Mouse (Mus musculus): ENCODE measurements around the gene Tanc2. TPM values are rescaled to one million over a fixed set of nuclear protein-coding genes. Genes with fewer than 3 reads are reported as not detected.

Tanc2 gene
- polyA plus RNA-seq, 1 experiment from 2014 or later, result 7.1 TPM

DNA sequence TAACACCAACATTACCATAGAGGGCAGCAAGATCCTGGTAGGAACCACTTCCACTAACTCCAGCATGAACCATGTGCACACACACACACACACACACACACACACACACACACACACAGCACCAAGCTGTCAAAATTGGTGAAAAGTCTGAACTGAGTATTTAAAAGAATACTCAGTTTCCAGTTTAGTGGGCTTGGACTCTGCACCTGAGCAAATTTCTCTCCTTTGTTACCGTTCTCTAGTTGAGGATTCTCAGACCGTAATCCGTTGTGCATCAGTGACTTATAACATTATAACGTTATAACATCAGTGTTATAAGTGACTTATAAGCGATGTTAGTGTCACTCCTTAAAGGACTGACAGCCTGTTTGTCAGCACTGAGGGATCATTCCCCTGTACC, 385.9 kb downstream of the Tanc2 start:
- Histone ChIP-seq H3K9me3 (ENCODE audit: low read length) (no peaks in the 10 kb centered on the region), H3K9ac (replicated peaks; ENCODE audit: low read length) (no peak overlapping the region)

DNA sequence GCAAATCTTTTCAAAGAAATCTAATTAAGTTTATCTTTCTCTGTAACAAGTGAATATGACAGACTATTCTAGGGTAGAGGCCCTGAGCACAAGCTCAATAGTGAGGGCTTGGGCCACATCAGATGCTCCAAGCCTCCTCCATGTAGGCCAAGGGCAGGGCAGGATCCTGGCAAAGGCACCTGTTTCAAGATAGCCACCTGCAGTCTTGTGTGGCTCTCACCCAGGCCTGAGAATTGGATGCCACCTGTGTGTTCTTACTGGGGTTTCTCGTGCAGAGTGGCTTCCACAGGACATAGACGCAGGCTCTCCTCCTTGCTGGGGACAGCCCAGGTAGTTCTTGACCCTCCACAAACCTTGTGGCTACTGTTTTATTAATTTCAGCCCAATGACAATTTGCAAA, 388.4 kb downstream of the Tanc2 start:
- Histone ChIP-seq H3K9ac (replicated peaks; ENCODE audit: low read length) (no peak overlapping the region), H3K36me3 (ENCODE audit: insufficient read depth, low read length) (no peaks in the 10 kb centered on the region), H3K4me3 (ENCODE audit: low read length) (no peak overlapping the region), H3K4me2 (replicated peaks; ENCODE audit: low read depth, low read length) (no peak overlapping the region), H3K9me3 (ENCODE audit: low read length) (no peaks in the 10 kb centered on the region), H3K4me1 (ENCODE audit: insufficient read depth, low read length) (no peaks in the 10 kb centered on the region), H3K27ac (ENCODE audit: low read length) (no peak overlapping the region), H3K27me3 (ENCODE audit: insufficient read depth, low read length) (no peaks in the 10 kb centered on the region)
- 82% methylated on average over 2 of the region's 2 CpGs for WGBS
- ATAC-seq (ENCODE audit: low FRiP score, low TSS enrichment), result no peak

More for the DNA sequence above, 385.9 kb downstream of the Tanc2 start:
- ATAC-seq (ENCODE audit: low FRiP score, low TSS enrichment), result peak; percentile 33; the same call in 1 of the 2 replicates
- Histone ChIP-seq H3K36me3 (ENCODE audit: insufficient read depth, low read length) (no peaks in the 10 kb centered on the region), H3K4me1 (ENCODE audit: insufficient read depth, low read length) (no peaks in the 10 kb centered on the region), H3K4me3 (ENCODE audit: low read length) (no peak overlapping the region), H3K27ac (ENCODE audit: low read length) (no peak overlapping the region), H3K4me2 (replicated peaks; ENCODE audit: low read depth, low read length) (no peak overlapping the region), H3K27me3 (ENCODE audit: insufficient read depth, low read length) (no peaks in the 10 kb centered on the region)
- 76% methylated on average over 5 of the region's 5 CpGs for WGBS

DNA sequence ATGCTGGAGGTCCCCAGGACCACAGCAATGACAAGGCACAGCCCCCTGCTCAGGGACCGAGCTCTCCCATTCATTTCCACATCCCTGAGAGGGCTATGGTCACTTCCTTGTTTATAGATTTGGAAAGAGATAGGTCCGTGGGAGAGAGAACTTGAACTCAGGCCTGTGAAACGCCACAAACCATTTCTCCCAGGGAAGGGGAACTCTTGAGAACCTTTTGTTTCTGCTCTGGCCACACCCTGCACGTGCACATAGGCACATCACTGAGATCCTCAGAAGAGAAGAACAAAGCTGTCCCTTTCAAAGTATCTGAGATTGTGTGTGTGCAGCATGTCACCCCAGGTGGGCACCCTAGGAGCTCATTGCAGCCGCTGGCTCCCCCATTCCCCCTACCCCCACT, 388.8 kb downstream of the Tanc2 start:
- H3K4me3 ChIP-seq (ENCODE audit: low read length), result no peak overlapping the region
- WGBS, result 74% methylated on average over 5 of the region's 5 CpGs
- no peak overlapping the region for H3K27ac ChIP-seq (ENCODE audit: low read length)
- H3K4me2 ChIP-seq (replicated peaks; ENCODE audit: low read depth, low read length), result no peak overlapping the region
- no peak overlapping the region for H3K9ac ChIP-seq (replicated peaks; ENCODE audit: low read length)
- H3K9me3 ChIP-seq (ENCODE audit: low read length), result no peaks in the 10 kb centered on the region
- no peaks in the 10 kb centered on the region for H3K4me1 ChIP-seq (ENCODE audit: insufficient read depth, low read length)
- no peaks in the 10 kb centered on the region for H3K36me3 ChIP-seq (ENCODE audit: insufficient read depth, low read length)
- no peak for ATAC-seq (ENCODE audit: low FRiP score, low TSS enrichment)
- no peaks in the 10 kb centered on the region for H3K27me3 ChIP-seq (ENCODE audit: insufficient read depth, low read length)

Small RNA genes within 50 kb of the gene (microRNA-seq; reads per million reads assigned to microRNA genes)
- gene Gm23990, result not detected

Other genes with a start within 250 kb of the Tanc2 start
- gene March10, start 133.3 kb upstream of the Tanc2 start, polyA plus RNA-seq (2015; fragmentation: Nextera tagmentation; extraction: Ambion mirVana), result 0.12 and 0.13 TPM in 2 replicates